Mouse (Mus musculus) liver, embryonic 14.5 days (tissue): ENCODE measurements around the gene Eif5. TPM values are rescaled to one million over a fixed set of nuclear protein-coding genes. Genes with fewer than 3 reads are reported as not detected.

ENCODE experiments used
- ATAC-seq: fragments of 200-750 bp; cut with Nextera tagmentation; 2 replicates; pipeline ENCODE4 v1.8.0; 2017; ENCODE audit warnings: moderate number of reproducible peaks, mild to moderate bottlenecking, moderate library complexity; ENCODE audit not compliant: insufficient read depth
- DNase-seq, 3 experiments: peaks; one replicate each; pipeline ENCODE4 v3.0.0-alpha.2; 2012 to 2013; ENCODE audit warnings: low read depth in 3 of 3, low spot score in 3 of 3
- H3K27ac ChIP-seq: fragments of 300-500 bp; sonication (generic); 2 replicates; pipeline ENCODE4 v1.5.1; 2014; ENCODE audit warnings: moderate library complexity, mild to moderate bottlenecking, control low read depth, inconsistent platforms
- H3K27me3 ChIP-seq: fragments of 300-500 bp; sonication (generic); 2 replicates; pipeline ENCODE4 v1.6.1; 2014; ENCODE audit warnings: mild to moderate bottlenecking, low read length, moderate library complexity; ENCODE audit not compliant: control insufficient read depth, insufficient read depth
- H3K36me3 ChIP-seq: fragments of 300-500 bp; sonication (generic); replicated peaks from 2 replicates; pipeline ENCODE4 v1.6.1; 2014; ENCODE audit warnings: low read depth; ENCODE audit not compliant: control insufficient read depth, insufficient read depth
- H3K4me1 ChIP-seq, 2 experiments: fragments of 200-500 bp in 1 of 2; fragments of 300-500 bp in 1 of 2; sonication (generic) in 1 of 2; replicated peaks; 2 replicates each; pipeline ENCODE4 v1.6.1; 2012 to 2014; ENCODE audit warnings: antibody characterized with exemption in 1 of 2, inconsistent platforms in 1 of 2, low read length in 1 of 2; ENCODE audit not compliant: control insufficient read depth in 2 of 2, insufficient read depth in 2 of 2
- H3K4me2 ChIP-seq: fragments of 300-500 bp; sonication (generic); 2 replicates; pipeline ENCODE4 v1.6.1; 2014; ENCODE audit warnings: low read depth, mild to moderate bottlenecking, control low read depth, moderate library complexity
- H3K4me3 ChIP-seq, 2 experiments: fragments of 200-500 bp in 1 of 2; fragments of 300-500 bp in 1 of 2; sonication (generic) in 1 of 2; 2 replicates each; pipeline ENCODE4 v1.5.1; 2012 to 2014; ENCODE audit warnings: low read depth in 2 of 2, low read length in 2 of 2, mild to moderate bottlenecking in 2 of 2, control low read depth in 1 of 2, inconsistent platforms in 1 of 2, moderate library complexity in 1 of 2; ENCODE audit not compliant: insufficient read depth in 1 of 2
- H3K9ac ChIP-seq: fragments of 300-500 bp; sonication (generic); replicated peaks from 2 replicates; pipeline ENCODE4 v1.6.1; 2014; ENCODE audit warnings: mild to moderate bottlenecking, control low read depth, moderate library complexity
- H3K9me3 ChIP-seq: fragments of 300-500 bp; sonication (generic); 2 replicates; pipeline ENCODE4 v1.6.1; 2016; ENCODE audit warnings: low read length, mixed read lengths; ENCODE audit not compliant: control insufficient read depth
- CTCF ChIP-seq: IDR thresholded peaks from 2 replicates; pipeline ENCODE4 v1.5.1; 2016; ENCODE audit warnings: antibody characterized with exemption, low read depth, control low read depth
- EP300 ChIP-seq: IDR thresholded peaks from 2 replicates; pipeline ENCODE4 v1.6.1; 2016; ENCODE audit warnings: antibody characterized with exemption, low read depth
- WGBS: fragments of 180-500 bp; shearing (Covaris S2); extraction: QIAGEN DNeasy Blood & Tissue Kit; methylation state at CpG from one replicate; pipeline ENCODE4 v1.1.7; 2014; ENCODE audit not compliant: insufficient replicate concordance; 5-methylcytosine and 5-hydroxymethylcytosine counted together
- polyA plus RNA-seq, 2 experiments: library from polyadenylated mRNA; depleted of rRNA in 1 of 2; stranded (reverse) in 1 of 2; unstranded in 1 of 2; fragments of >200 nt; fragmentation: Nextera tagmentation in 1 of 2; extraction: Ambion mirVana in 1 of 2; gene quantifications; 2 replicates each; pipeline versions ENCODE4 v1.2.1 to v1.2.3; 2012 to 2014

Eif5 gene
- polyA plus RNA-seq, 2 experiments, result 112 to 411 TPM

DNA sequence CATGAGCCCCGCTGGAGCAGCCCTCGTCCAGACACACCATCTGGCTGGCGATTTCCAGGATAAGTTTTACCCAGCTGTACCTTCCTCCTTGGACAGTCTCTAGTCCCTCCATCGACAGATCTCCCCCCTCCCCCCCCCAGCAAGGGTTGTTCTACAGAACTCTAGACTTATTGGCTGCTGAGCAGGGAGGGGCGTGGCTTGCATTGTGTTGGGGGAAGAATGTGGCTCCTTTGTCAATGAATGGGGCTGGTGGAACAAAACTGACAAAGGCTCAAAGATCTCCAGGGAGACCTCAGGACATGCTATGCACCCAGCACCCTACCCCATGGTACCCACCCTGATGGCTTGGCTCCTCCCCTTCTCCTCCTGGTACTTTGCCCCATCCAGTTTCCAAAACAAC is 37.1 kb upstream of the Eif5 start:
- Histone ChIP-seq H3K4me3 (no peak overlapping the region), H3K4me2 (no peak overlapping the region), H3K27ac (no peak overlapping the region), H3K4me1 (peaks cover 0 to 7% of the 10 kb centered on the region in 2 experiments; a peak in 1 of 4 replicates), H3K9ac (no peak overlapping the region), H3K36me3 (no peaks in the 10 kb centered on the region), H3K9me3 (no peaks in the 10 kb centered on the region), H3K27me3 (no peaks in the 10 kb centered on the region; the same call in none of the 2 replicates)
- 32% methylated on average over 5 of the region's 5 CpGs for WGBS
- DNase-seq (no peak), ATAC-seq (no peak)
- TF ChIP-seq EP300, result no peak
- no peak for TF ChIP-seq CTCF

DNA sequence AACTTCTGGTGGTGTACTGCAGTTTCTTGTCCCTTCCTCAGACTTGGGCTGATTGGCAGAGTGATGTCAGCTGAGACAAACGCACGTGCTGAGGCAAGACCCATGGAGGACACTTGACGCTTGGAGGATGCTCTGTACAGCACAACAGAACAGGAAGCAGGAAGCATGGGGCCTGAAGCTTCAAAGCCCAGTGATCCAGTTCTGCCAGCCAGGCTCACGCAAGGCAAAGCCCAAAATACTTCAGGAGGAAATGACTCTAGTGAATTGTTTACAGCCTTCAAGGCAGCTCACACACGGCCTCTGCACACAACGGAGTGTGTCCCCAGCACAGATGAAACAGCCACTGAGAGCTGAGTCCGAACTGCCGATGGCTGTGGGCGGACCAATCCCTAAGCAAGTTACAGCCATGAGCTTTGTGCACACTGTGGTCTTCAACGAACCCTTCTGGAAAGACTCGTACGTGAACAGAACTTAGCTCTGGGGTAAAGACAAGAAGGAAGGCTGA is 34.7 kb upstream of the Eif5 start:
- DNase-seq, result no peak
- no peak for ATAC-seq
- no peak for TF ChIP-seq EP300
- no peak for TF ChIP-seq CTCF
- Histone ChIP-seq H3K27ac (no peak overlapping the region), H3K9me3 (no peaks in the 10 kb centered on the region), H3K4me3 (no peak overlapping the region), H3K9ac (no peak overlapping the region), H3K27me3 (no peaks in the 10 kb centered on the region; the same call in none of the 2 replicates), H3K36me3 (no peaks in the 10 kb centered on the region), H3K4me2 (no peak overlapping the region), H3K4me1 (peaks cover 6 to 17% of the 10 kb centered on the region in 2 experiments)
- WGBS, result 40% methylated on average over 12 of the region's 12 CpGs

DNA sequence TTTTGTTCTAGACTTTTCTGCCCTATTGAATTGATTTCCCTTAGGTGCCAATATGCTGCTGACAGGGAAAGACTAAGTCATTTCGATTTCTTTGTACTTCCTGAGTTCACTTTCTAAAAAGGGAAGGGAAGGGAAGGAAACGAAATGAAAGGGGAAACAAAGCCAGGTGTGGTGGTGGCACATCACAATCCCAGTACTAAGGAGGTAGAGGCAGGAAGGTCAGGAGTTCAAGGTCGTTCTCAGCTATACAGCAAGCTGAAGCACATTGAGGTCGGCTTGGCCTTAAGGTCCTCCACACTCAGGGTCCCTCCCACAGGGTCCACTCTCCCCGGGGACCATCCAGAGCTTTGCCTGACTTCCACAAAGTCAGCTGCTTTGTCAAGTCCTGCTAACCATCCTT is 34.2 kb upstream of the Eif5 start:
- ATAC-seq (no peak), DNase-seq (no peak)
- Histone ChIP-seq H3K4me2 (no peak overlapping the region), H3K9ac (no peak overlapping the region), H3K27me3 (no peaks in the 10 kb centered on the region; the same call in none of the 2 replicates), H3K4me1 (peaks cover 8 to 20% of the 10 kb centered on the region in 2 experiments), H3K36me3 (no peaks in the 10 kb centered on the region), H3K9me3 (no peaks in the 10 kb centered on the region), H3K27ac (no peak overlapping the region), H3K4me3 (no peak overlapping the region)
- TF ChIP-seq EP300 (no peak), CTCF (no peak)
- WGBS, result 26% methylated on average over 5 of the region's 5 CpGs

DNA sequence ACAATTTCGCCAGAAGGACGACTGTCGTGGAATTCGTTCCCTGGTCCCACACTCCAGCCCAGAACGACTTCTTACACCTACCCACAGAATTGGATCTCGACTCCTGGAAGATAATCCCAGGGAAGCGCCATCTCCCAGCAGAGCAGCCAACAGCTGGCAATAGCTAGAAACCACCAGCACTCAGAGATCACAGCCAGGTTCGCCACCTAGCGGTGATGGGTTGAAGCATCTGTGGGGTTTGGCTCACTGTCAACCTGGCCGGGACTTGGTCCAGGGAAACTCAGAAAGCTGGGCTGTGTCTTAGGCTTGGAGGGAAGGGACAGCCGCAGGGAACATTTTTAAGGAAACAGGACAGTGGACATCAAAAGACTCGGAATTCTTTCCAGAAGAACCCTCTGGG is 32.9 kb upstream of the Eif5 start:
- H3K27me3 ChIP-seq, result no peaks in the 10 kb centered on the region; the same call in none of the 2 replicates
- 4% methylated on average over 12 of the region's 12 CpGs for WGBS

DNA sequence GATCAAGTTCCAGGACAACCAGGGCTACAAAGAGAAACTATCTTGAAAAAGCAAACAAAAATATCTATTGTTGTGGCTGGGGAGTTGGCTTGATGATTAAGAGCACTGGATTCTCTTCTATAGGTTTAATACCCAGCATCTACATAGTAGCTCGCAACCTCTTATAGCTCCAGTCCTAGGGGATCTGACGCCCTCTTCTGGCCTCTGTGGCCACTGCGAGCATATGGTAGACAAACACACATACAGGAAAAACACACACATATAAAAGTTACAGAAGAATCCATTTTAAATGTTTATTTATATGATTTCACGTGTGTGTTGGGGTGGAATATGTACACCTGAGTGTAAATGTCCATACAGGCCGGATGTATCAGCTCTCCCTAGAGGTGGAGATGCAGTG is 30.8 kb upstream of the Eif5 start:
- Histone ChIP-seq H3K4me2 (no peak overlapping the region), H3K27me3 (no peaks in the 10 kb centered on the region; the same call in none of the 2 replicates), H3K27ac (no peak overlapping the region), H3K36me3 (no peaks in the 10 kb centered on the region), H3K4me1 (peaks cover 14 to 26% of the 10 kb centered on the region in 2 experiments), H3K9me3 (no peaks in the 10 kb centered on the region), H3K9ac (no peak overlapping the region), H3K4me3 (no peak overlapping the region)
- WGBS, result 36% methylated on average over 5 of the region's 5 CpGs
- DNase-seq (no peak), ATAC-seq (no peak)
- TF ChIP-seq EP300, result no peak
- peak; percentile 47 for TF ChIP-seq CTCF

More for the DNA sequence above, 32.9 kb upstream of the Eif5 start:
- Histone ChIP-seq H3K9me3 (no peaks in the 10 kb centered on the region), H3K4me2 (no peak overlapping the region), H3K4me1 (peaks cover 14 to 26% of the 10 kb centered on the region in 2 experiments), H3K9ac (no peak overlapping the region), H3K36me3 (no peaks in the 10 kb centered on the region), H3K27ac (no peak overlapping the region), H3K4me3 (no peak overlapping the region)
- DNase-seq, result peak in 2 of 3 experiments; percentile 59 to 65
- peak; percentile 58; the same call in 1 of the 2 replicates for ATAC-seq
- TF ChIP-seq EP300 (no peak), CTCF (peak; percentile 99)
